Mouse (Mus musculus): Measurements from ENCODE around the gene Large2. TPM values are rescaled to one million over a fixed set of nuclear protein-coding genes. Genes with fewer than 3 reads are reported as not detected.

Gene Large2
- total RNA-seq, 2 experiments from 2014 or later, result 0.62 to 0.80 TPM

DNA sequence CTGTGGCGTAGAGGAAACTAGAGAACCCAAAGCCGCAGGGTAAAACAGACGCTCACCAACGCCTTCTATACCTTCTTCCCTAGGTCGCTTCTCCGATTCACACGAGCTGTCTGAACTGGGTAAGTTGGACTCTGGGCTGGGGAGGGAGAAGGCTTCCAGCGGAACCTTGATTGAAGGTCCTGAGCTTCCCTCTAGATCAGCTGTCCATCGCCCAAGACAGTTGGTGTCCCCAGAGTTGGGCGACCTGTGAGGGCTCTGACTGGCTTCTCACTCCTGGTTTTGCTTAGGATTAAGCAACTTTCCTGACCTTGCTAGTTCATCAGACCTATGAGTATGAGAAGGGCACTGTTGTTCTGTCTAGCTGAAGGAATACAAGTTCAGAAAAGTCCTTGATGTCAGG lies 1.1 kb upstream of the Large2 start:
- intact Hi-C loops (cut with DNase I), result no loop called here
- no peak for DNase-seq (ENCODE audit: low spot score in 2 of 2)

DNA sequence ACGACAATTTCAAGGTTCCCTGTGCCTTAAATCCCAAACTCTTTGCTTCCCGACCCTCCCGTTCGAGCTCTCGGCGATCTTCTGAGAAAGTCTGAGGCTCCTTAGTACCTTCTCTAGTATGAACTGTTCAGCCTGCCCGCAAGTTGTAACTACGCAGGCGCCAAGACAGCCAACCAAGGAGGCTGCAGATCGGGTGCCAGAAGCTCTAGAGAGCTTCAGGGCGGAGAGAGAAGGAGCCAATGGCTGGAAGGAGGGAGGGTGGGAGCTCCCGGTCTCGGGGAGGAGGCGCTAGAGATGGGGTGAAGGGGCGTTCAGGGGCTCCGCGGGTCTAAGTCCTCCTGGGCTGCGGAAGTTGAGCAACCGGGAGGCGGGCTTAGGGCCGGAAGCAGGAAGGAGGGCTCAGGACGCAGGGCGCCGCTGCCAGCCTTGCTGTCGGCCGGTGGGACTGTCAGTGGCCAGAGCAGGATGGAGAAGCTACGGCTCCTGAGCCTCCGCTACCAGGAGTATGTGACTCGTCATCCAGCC lies 492 bp upstream of the Large2 start:
- intact Hi-C loops (cut with DNase I), result no loop called here

DNA sequence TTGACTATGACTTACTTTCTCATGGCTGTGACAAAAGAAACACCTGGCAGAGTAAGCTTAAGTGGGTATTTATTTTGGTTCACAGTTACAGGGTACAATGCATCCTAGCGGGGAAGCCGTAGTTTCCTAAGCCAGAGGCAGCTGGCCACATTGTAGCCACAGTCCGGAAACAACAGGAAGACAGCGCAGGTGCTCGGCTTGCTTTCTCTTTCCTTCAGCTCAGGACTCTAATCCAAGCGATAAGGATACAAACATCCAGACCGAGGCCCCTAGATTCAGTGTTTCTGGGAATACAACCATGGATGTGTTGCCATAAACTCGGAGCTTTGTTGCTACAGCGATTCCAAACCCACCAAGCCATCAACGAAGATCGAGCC lies 1.2 kb downstream of the Large2 start:
- intact Hi-C loops (cut with DNase I), result no loop called here
- no peak for DNase-seq (ENCODE audit: low spot score in 2 of 2)

More for the DNA sequence above, 492 bp upstream of the Large2 start:
- peak; percentile 91 to 99 for DNase-seq (ENCODE audit: low spot score in 2 of 2)

DNA sequence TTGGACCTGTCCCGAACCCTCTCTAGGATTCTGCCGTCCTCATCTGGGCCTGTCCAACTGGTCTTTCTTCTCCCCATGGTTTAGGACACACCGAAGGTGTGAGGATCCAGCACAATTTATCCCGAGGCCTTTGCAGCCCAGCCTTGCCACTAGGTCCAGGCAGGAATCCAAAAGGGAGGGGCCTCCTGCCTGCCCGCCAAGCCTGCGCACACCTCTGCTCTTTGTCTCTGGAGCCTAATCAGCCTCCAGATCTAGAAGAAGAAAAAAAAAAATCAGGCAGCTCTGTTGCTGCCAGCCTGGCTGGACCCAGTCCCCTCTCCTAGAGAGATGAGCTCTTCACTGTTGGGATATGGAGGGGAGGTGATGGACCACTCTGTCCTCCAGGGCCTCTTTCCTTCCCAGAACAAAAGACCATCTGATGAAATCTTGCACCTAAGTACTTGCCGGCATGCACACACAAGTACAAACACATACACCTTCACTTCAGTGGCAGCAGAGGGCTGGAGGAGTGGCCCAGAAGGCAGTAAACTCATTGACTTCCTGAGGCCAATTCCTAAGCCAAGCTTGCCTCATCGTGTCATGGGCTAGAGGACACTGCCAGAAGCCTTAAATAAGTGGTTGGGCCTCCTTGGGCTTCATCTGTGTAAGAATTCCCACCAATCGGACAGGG lies 1.8 kb downstream of the Large2 start:
- no peak for DNase-seq (ENCODE audit: low spot score in 2 of 2)
- intact Hi-C loops (cut with DNase I), result no loop called here

DNA sequence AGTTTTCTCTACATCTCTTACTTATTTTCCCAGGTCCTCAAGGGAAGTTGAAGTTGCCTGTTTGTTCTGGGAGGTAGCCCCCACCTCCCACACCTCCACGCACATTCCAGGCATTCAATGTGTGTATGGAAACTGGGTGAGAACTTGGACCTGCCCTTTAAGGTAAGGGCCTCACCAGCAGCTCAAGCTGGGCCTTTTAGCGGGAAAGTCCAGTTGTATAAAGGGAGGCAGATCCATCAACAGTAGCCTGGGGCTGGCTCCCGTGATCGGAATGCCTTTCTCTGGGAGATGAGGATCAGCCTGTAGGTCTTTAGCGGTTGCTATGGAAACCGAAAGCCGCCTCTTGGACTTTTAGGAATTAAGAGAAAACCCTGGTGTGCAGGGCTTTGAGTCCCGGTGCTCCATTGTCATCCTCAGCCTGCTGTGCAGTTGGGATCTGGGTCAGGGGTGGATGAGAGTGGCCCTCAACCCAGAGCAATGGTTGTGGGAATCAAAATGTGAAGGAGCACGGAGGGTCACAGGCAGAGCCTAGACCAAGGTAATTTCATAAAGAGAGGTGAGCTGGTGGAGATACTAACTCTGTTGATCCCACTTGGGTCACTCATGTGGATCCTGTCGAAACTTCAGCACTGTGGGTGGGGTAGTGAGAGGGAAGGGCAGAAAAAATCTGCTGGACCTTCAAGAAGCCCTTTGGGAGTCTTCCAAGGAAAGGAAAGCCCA lies 2.5 kb downstream of the Large2 start:
- intact Hi-C loops (cut with DNase I), result no loop called here
- DNase-seq (ENCODE audit: low spot score in 2 of 2), result no peak

DNA sequence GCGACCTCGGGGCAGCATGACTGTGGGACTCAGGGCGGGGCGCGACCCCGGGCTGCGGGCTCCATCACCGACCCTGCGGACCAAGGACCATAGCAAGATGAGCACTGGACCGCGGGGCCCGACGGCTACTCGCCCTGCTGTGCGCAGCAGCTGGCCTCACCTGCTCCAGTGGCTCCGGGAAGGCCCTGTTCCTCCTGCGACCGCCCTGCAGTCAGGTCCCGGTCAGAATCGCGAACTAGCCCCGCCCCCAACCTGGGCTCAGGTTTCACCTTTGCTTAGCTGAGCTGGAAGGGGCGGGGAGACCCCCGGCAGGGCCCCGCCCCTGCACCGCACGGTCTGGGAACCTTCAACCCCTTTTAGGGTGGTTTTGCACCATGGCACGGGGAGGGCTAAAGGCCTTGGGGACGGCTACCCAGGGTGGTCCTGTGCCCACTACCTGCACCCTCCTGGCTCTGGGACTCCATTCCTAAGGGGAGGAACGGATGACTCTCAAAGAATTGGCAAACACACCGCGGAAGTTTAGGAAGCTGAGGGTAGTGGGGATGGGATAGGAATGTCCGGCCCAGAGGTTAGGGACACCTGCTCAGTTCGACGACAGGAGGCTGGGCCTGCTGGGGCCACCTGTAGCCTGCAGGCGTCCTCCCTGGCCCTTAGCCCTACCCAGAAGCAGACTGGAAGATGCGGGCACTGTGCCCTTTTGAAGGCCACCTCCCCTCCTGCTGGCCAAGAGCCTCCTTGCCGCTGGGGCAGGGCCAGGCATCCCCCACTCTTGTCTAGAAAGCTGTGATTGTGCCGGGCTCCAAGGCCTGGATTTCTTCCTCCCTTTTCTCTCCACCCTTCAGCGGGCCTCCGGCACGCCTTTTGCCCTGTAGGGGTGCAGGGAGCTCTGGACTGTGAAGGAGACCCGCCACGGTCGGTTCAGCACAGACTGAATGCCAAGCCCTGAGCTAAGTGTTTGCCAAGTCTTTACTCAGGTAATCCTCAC lies 3.6 kb downstream of the Large2 start:
- DNase-seq (ENCODE audit: low spot score in 2 of 2), result no peak
- intact Hi-C loops (cut with DNase I), result no loop called here

DNA sequence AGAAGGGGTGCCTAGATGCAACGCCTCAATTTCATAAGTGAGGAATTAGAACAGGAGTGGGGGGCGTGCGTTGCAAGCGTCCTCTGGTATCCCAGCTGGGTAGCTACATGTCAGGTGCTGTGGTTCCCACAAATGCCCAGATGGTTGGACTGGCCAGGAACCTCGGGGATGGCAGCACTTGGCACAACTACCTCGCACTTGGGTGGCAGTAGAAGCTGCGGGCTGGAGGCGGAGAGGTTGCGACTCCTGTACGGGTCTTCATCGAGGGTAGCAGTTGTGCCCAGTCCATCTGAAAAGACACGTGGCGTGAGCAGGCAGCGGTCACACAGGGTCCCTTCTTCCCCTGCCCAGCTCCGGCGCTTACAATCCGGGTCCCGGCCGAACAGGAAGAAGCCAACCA lies 4.3 kb downstream of the Large2 start:
- DNase-seq (ENCODE audit: low spot score in 2 of 2), result no peak
- intact Hi-C loops (cut with DNase I), result no loop called here

DNA sequence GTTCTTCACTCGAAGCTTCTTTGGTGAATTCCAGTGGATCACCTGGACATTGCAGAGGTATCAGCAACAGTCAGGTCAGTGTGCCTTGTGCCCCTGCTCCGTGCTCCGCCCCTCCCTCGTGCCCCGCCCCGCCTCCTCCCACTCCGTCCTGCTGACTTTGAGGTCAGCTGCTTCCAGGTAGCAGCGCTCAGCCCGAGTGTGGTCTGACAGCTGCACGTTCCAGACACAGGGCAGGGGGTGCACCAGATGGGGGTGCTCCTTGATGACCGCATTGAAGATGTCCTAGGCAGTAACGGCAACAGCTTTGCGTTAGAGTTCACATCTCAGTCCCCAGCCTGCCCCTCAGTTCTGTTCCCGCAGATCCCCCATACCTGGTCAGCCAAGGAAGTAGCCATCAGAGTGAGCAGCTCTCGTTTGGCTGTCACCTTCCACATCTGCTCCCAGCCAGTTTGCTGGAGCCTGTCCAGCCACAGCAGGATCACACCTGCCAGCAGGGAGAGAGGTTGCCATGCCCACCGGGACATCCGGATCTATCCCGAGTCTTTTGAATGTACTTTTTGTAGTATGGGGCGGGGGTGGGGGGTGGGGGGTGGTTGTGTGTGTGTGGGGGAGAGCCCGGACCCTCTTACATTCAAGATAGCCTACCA lies 7.2 kb downstream of the Large2 start:
- DNase-seq (ENCODE audit: low spot score in 2 of 2), result no peak
- intact Hi-C loops (cut with DNase I), result no loop called here

DNA sequence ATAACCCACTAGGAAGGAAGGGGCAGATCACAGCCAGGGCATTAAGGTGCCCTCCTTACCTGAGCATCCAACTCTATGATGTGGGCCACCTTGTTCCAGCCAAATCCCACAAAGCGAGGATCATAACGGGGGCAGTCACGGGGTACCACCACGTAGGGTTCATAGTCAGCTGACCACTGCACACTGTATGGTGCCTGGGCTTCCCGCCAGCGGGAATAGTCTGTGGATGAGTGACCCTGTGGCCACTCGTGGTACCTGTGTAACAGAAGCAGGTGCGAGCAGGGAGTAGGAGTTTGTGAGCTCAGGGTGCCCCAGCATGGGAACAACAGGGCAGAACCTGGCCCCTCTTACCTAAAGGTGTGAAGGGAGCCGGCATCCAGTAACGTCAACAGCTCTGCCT lies 9.1 kb downstream of the Large2 start:
- DNase-seq (ENCODE audit: low spot score in 2 of 2), result no peak
- intact Hi-C loops (cut with DNase I), result no loop called here

DNA sequence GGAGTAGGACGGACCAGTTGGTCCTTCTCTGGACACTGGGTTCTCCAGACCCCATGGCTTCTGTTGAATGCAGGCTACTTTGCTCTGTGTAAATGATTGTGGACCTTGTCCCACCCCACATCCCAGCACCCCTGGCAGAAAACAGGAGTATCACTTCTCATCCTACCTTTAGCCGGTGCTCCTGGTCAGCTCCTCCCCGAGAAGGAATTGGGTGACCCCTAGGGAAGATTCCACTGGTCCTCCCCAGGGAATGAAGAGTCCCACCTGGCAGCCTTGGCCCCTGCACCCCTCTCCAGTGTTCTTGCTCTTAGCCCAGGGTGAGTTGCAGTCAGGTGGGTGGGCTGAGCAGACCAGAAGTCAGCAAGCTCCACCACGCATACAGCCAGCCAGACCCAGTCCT lies 10.6 kb downstream of the Large2 start:
- intact Hi-C loops (cut with DNase I), result no loop called here
- no peak for DNase-seq (ENCODE audit: low spot score in 2 of 2)

DNA sequence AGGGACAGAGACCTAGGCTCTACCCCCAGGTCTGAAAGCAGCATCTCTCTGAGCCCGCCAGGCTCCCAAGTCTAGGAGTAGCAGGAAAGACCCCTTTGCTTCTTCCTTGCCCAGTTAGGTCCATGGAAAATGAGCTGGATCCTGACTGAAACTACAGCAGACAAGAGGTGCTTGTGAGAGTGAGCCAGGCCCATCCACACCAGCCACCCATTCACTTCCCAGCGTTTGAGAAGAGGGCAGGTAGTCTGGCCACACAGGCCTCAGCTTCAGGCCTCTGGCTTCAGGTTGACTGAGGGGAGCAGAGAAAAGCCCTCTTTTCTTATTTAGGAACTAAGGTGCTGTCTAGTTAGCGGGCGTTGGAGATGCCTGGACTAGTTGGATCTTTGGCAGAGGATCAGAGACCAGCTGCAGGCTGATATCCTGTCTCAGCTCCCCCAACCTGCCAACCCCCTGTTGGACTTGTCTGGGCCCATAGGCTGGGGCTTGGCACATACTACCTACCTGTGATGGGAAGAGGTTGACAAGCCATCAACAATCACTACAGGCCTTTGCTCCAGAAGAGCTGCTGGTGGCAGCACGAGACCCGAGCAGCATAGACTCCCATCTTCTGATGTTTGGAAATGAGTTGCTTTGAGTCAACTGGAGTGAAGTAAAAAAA lies 12.0 kb downstream of the Large2 start:
- DNase-seq (ENCODE audit: low spot score in 2 of 2), result no peak
- intact Hi-C loops (cut with DNase I), result no loop called here

DNA sequence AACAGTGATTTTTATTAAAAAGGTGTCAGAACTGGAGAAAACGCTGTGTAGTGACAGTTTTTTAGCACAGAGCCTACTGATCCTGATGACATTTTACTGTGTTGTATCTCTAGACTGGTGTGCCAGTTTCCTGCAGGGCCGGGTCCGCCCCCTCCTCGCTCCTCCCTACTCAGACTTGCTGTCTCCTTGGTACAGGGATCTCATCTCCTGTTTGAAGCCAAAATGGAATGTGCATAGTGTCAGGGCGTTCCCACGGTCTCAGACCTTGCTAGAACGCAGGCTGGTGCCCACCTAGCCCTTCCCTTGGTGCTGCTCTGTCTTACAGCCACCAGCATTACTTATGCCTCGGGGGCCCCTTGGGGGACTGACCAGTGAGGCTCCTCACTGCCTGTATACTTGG lies 12.9 kb downstream of the Large2 start:
- no peak for DNase-seq (ENCODE audit: low spot score in 2 of 2)
- intact Hi-C loops (cut with DNase I), result no loop called here

DNA sequence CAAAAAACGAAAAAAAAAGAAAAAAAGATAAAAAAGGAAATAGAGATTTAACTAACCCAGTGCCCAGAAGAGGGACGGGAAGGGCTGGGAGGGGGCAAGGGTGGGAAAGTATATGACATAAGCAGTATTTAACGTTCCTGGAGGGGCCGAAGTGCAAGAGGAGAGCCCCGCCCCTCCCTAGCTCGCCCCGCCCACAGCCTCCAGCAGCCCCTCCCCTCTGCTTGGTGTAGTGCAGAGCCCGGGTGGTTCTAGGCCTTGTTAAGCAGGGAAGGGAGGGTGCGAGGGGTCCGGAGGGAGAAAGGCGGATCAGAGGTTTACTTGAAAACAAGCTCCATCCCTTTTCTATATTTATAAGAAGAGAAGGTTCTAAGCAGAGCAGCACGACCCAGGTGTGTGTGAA lies 13.8 kb downstream of the Large2 start:
- intact Hi-C loops (cut with DNase I), result no loop called here
- DNase-seq (ENCODE audit: low spot score in 2 of 2), result no peak

DNA sequence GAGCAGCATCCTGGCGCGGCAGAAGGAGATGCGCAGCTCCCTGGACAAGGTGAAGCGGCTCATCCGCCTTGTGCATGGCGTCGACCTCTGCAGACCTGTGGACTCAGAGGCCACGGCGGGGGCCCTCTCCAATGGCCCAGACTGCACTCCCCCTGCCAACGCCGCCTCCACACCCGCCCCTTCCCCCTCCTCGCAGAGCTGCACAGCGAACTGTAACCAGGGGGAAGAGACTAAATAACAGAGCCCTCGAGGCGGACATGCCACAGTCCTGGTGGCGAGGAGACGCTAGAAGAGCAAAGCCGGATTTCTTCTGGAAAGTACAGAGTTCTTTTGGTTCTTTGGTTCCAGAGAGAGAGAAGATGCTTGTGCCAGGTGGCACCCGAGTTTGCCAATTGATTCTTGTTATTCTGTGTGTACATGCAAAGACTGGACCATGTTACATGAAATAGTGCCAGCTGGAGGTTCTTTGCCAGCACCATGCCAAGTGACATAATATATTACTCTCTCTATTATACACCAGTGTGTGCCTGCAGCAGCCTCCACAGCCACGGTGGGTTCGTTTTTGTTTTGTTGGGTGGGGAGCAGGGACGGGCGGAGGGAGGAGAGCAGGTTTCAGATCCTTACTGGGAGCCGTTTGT lies 14.4 kb downstream of the Large2 start:
- DNase-seq (ENCODE audit: low spot score in 2 of 2), result no peak
- intact Hi-C loops (cut with DNase I), result no loop called here

DNA sequence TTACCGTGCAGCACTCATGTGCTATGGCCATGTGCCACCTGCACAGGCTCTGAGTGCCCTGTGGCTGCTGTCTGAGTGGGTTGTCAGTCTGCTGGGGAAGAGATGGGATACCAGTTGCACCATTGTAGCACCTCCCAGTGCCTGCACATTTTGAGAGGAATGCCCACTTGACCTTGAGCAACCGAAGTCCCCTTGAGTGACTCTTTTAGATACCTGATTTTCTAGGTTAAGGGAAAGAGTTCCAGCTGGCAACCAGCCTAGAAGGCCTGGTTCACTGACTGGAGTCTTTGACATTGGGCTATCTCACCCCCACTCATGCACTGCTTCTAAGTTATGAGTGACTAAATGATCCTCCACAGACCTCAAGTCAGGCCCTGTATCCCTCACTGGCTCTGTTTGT lies 15.4 kb downstream of the Large2 start:
- intact Hi-C loops (cut with DNase I), result no loop called here
- no peak for DNase-seq (ENCODE audit: low spot score in 2 of 2)

DNA sequence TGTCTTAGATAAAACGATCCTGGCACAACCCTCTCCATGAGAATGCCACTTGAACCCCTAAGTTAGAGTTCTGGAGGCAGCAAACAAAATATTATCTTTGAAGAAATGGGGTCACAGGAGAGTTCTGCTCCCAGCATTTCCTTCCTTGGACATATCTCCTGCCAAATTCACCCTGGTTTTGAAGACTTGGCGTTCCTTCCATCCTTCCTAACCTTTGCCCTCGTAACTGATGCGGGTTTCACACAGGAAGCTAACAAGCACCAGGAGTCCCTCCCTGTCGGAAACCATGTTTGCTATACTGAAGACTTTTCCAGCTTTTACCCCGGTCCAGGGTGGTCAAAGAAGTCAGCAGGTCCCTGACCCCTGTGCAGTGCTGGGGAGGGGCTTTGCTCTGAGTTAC lies 20.4 kb downstream of the Large2 start:
- DNase-seq (ENCODE audit: low spot score in 2 of 2), result no peak
- intact Hi-C loops (cut with DNase I), result no loop called here

DNA sequence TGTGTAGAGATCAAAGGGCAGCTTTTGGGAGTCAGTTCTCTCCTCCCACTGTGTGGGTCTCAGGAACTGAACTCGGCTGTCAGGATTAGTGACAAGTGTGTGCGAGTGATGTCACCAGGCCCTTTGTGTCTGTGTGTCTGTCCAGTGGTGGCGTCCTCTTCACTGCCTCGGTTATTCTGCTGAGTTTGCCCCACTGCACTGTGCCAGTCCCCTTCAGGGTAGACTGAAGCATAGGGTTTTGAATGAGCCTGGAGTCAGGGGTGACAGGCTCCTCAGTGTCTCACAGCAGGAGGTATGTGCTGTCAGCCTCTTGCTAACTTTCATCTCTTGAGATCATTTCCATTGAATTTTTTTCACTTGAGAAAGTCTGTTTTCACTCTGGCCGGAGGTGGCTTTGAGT lies 21.3 kb downstream of the Large2 start:
- DNase-seq (ENCODE audit: low spot score in 2 of 2), result no peak
- intact Hi-C loops (cut with DNase I), result no loop called here

DNA sequence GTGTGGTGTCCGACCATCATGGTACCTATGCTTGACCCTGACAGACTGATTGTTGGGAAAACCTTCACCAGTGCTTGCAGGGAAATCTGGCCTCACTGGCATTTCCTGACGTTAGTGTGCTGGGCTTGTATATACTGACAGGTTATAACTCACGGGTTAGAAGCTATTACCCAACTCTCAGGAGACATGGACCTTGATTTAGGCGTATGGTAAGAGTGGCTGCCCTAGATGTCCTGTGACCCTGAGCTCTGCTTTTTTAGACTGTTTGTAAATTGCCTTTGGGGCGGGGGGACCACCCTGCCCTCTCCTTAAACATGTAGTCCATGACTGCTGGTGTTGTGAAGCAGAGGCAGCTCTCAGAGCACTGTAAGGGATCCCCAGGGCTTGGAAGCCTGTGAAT lies 24.0 kb downstream of the Large2 start:
- DNase-seq (ENCODE audit: low spot score in 2 of 2), result no peak
- intact Hi-C loops (cut with DNase I), result no loop called here
